Mouse (Mus musculus): ENCODE measurements around the gene Tbk1.

Gene Tbk1

DNA sequence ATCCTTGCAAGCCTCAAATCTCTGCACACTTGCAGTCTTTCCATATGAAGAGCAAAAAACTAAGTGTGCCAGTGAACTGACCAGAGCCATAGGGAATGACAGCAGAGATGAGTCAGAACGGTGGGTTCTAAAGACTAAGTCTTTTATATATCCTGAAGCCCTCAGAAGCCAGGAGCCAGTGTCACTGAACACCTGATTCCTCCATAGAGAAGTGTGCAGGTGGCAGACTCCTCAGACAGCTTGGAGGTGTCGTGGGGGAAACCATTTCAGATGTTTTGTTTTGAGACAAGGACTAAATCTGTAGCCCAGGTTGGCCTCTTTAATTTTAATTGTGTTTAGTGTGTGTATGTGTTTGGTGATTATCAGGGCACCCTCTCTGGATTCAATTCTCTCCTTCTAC, 87.5 kb downstream of the Tbk1 start:
- DNase-seq (ENCODE audit: low spot score in 2 of 2): no peak

DNA sequence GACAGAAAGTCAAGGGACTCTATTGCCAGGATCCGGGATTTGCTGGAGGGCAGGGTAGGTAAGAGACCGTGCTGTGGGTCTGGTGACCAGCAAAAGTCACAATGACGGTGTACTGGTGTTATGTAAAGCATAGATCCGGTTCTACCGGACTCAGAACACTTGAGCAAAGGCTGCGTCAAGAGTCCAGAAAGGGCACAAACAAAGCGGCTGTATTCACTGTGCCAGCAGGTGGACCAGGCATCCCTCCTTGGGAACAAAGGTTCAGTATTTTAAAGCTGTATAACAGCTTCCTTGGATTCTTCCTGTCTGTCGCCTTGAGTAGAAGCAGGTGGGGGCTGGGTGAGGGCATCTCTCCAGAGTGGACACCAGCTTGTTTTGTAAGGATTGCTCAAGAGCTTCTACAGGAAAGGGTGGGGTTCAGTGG, 88.1 kb downstream of the Tbk1 start:
- DNase-seq (ENCODE audit: low spot score in 2 of 2): no peak

DNA sequence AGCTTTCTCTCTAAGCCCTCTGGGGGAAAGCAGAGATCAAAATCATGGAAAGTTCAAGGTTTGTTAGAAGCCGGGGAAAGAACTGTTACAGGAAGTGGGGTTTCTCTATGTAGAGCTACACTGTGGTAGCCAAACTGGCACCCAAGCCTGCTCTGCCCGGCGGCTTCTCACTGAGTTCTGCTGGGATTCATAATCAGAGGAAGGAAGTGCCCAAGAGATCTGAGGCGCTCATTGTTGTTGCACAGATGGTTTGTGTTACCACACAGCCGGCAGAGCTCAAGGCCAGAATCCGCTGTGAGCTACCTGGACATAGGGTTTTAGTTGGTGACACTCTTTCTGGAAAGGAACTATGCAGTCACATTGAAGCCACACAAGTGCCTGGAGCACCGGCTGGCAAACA, 88.6 kb downstream of the Tbk1 start:
- DNase-seq (ENCODE audit: low spot score in 2 of 2): no peak

DNA sequence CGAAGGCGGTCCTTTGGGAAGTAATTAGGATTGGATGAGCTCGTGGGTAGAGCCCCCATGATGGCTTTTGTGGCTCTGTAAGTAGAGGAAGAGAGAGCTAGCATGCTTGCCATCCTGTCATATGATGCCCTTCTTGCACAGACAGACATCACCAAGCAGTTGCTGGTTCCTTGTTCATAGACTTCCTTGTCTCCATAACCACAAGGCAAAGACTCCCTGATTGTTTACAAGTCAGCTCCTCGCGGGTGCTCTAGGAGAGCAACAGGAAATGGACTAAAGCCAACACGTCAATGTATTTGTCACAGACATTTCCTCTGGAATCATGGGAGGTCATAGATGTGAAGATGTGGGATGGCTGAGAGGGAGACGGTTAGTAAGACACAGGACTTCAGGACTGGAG, 90.0 kb downstream of the Tbk1 start:
- no peak for DNase-seq (ENCODE audit: low spot score in 2 of 2)

Measured in urinary bladder, postnatal 4 days (tissue).